Mouse (Mus musculus): ENCODE data around the gene Tmem164.
A peak's percentile ranks its signal among the peaks of the same experiment; 100 is the strongest.

Tmem164 gene

DNA sequence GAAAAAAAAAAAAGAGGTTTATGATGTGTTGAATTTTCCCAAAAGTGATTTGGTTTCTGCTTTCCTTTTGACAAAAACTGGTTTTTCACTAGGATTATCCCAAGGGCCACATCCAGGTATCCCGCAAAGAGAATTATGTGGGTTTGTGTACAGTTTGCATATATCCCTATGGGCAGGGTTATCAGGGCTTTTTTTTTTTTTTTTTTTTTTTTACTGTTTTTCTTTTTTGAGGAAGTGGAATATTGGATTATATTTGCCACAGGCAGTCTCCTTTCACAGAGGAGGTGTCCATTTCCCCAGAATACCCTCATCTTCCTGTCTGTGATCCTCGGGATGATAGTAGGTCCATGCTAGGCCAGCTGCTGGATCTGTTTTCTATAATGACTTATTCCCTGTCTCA, 148.1 kb downstream of the Tmem164 start:
- no peak for DNase-seq (ENCODE audit: low spot score in 2 of 2)

DNA sequence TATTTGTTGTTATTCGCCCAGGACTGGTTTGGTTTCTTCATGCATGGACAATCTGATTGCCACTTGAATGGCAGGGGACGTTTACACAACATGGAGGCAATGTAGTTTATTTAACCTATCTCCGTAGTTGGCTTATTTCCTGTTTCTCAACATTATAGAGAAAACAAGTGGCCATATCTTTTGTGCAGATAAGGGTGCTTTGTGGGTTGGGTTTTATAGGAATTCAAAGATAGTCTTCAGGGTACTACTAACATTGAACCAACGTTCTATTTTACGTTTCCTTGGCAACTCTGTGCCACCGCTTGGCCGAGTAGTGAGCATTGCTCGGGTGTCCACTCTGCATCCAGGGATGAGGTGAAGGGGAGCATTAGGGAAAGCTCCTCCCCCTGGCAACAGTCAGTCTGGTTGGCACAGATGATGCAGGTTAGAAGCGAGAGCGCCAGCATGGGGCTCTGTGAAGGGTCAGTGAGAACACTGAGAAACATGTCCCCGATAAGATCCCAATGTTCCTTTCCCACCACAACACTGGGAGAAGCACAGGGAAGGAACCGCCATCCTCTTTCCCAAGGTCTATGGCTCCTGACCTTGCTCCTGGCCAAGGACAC, 148.8 kb downstream of the Tmem164 start:
- DNase-seq (ENCODE audit: low spot score in 2 of 2), result no peak

DNA sequence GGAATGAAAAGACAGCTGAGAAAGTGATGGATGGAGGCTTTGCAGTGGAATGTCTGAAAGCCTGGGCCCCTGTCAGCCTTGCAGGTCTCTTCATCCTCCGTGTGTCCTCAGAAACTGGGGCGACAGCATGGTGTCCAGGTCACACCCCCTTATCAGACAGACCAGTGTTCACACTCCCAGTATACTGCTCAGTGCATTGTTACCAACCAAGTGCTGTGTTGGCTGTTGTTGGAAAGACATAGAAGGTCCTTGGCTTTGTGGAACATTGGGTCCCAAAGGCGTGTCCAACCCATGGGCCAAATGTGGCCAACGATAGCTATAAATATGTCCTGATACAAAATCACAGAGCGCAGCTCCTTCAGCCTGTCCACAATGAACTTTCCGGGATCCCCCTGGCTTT, 149.4 kb downstream of the Tmem164 start:
- DNase-seq (ENCODE audit: low spot score in 2 of 2), result no peak

DNA sequence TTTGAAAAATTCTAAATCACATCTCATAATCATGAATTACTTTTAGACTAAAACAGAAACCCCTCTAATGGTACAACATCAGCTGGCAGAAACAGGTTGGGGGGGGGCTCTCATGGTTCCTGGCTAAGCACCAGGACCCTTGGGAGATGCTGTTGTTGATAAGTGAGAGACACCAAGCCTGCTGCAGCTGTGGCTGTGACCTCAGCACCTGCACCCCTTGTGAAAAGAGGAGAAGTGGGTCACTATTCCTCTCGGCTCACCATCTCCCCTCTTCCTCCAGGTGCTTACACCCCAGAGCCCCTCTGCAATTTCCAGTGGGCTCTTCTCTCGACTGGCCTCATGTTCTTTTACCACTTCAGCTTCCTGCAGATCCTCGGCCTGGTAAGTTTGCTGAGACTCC, 151.0 kb downstream of the Tmem164 start:
- DNase-seq (ENCODE audit: low spot score in 2 of 2), result no peak

DNA sequence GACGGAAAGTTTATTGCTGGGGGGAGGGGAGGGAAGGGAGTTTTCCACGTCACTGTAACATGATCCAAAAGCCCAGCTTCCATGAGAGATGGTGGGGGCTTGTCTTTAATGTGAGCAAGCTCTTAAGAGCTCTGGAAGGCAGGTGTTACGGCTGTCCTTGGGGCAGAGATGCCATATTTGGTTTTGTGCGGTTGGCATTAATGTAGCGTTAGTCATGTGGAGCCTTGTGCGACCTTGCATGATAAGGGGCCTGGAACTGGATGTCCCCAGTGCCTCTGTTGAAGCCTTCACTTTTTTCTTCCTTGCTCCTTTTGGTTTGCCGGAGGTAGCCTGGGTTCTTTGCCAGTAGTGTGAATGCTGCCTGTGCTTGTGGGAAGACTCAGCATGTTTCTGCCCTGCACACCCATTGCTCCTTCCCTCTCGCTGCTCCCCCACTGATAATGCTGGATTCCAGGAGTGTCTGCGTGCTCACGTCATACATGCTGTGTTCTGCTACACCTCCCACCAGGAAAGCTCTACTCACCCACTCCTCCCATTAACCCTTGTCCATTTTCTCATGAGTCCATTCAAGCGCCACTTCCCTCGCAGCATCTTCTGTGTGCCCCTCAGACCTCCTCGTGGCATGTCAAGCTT, 152.1 kb downstream of the Tmem164 start:
- no peak for DNase-seq (ENCODE audit: low spot score in 2 of 2)

DNA sequence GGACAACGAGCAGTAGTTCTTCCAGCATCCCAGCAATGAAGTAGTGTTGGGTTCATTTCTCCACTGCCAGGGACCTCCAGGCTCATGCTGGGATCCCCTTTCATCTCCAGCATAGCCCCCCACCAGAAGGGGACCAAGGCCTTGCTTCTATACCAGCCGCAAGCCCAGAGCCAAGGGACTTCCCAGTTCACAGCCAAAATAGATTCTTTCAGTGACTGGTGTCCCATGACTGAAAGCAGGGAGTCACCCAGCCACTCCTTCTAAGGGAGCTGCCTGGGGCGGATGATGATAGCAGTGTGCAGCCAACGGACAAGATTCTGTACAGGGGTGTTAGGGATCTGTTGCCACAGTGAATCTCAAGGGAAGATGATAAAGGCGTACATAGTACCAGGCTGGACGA, 153.6 kb downstream of the Tmem164 start:
- DNase-seq (ENCODE audit: low spot score in 2 of 2), result no peak

DNA sequence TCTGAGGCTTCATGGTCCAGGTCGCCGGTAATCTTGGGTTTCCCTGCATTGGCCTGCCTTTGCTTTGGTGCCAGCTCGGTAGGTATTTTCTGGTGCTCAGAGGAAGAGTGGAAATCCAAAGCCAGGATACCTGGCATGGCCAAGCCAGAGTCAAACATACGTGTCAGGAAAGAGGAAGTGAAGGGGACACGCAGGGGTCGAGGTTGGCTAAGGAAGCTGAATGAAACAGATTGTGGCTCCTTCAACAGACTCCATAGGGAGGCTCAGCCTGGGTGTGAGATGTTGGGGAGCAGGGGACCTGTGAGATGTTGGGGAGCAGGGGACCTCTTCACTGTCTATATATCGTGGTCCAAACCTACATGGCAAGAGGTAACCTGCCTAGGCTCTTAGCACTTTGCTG, 155.2 kb downstream of the Tmem164 start:
- peak in 1 of 2 experiments; percentile 51 for DNase-seq (ENCODE audit: low spot score in 2 of 2)

DNA sequence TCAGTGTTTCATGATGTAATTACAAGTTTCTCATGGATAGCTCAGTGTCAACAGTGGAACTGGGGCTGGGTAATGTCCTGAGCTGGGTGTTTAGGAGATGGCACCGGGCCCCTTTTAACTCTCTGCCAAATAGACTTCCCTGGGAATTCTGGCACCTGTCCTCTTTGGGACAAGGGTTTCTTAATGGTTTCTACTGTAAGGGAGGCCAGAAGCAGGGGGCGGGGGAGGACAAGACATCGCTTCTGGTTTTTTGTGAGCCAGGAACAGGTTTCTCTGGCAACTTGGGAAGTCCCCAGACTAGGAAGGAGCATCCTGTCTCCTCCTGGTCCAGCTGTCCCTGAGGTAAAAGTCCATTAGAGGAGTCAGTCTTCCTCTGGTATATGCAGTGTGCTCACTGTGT, 156.1 kb downstream of the Tmem164 start:
- peak in 1 of 2 experiments; percentile 22 for DNase-seq (ENCODE audit: low spot score in 2 of 2)

DNA sequence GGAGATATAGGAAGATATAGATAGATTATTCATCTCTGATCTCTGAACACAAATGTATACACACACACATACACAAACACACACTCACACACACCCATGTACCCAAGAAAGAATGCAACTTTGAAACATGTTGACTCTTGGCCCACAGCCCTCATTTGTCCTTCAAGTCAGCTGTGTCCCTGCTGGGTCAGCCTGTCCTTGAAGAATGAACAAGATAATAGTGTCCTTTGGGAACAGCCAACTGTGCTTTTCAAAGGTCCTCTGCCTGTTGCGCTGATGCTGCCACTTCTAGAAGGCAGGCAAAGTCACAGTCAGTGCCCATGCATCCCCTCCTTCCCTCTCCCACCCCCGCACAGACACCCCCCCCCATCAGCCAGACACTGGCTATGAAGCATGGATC, 157.6 kb downstream of the Tmem164 start:
- peak in 1 of 2 experiments; percentile 19 for DNase-seq (ENCODE audit: low spot score in 2 of 2)

DNA sequence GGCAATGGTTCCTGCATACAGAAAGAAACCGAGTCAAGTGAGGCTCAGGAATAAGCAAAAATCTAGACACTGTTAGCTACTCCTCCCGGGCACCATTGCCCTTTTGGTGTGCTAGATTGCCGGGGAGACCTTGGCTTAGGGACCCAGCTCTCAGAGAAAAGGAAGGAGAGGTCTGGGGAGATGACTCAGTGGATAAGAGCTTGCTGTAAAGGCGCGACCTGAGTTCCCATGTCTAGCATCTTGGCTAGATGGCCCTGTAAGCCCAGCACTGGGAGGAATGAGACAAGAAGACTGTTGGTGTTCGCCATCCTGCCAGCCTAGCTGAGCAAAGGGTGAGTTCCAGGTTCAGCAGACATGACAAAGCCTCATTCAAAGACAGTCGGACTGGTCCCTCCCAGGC, 158.2 kb downstream of the Tmem164 start:
- peak in 1 of 2 experiments; percentile 44 for DNase-seq (ENCODE audit: low spot score in 2 of 2)

DNA sequence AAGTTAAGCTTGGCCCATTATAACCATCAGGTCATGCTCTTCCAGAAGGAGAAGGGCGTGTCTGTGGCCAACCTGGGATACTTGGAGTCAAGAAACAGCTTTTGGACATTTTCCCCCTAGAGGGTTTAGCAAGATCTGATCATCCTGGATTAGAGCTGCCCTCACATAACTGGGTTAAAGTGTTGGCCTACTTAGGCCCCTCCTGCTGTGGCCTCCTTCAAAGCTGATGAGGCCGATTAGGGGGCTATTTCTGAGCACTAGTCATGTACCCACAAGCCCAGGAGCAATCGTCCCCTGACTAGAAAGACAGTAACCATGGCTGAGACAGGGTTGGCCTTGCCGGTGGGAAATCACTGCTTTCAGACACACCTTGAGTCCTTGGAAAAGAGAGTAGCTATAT, 160.7 kb downstream of the Tmem164 start:
- DNase-seq (ENCODE audit: low spot score in 2 of 2), result peak in 1 of 2 experiments; percentile 47

DNA sequence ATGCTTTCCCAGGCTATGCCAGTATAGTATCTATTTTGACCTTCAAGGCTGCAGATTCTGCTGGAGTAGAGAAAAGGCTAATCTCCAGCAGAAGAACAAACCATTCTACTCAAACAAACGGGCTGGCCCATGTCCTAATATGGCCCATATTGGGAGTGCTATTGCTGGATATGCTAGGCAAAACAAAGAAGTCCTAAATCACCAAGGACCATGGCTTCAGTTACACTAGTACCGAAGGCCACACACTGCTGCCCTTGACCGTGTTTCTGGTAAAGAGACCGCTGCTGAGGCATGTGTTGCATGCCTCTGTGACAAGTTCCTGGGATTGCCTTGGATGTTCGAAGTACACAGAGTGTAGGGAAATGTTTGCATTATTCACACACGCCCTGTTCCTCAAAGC, 165.1 kb downstream of the Tmem164 start:
- DNase-seq (ENCODE audit: low spot score in 2 of 2), result peak in 1 of 2 experiments; percentile 36

DNA sequence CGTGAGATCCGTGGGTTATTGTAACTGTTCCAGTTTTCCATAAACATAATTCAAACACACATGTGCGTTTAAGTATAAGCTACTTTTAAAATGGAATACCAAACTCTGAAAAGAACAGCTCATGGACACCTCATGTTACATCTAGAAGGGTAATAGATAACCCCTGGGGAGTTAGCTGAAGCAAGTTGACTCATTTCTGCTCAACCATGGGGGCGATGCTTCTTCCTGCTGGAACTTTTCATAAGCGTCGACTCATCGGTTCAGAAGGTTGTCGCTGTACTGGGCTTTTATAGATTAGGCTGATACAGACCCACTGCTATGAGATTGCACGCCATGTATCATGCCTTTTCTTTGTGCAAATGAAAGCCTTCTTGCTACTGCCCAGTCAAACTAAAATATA, 166.8 kb downstream of the Tmem164 start:
- DNase-seq (ENCODE audit: low spot score in 2 of 2), result no peak

DNA sequence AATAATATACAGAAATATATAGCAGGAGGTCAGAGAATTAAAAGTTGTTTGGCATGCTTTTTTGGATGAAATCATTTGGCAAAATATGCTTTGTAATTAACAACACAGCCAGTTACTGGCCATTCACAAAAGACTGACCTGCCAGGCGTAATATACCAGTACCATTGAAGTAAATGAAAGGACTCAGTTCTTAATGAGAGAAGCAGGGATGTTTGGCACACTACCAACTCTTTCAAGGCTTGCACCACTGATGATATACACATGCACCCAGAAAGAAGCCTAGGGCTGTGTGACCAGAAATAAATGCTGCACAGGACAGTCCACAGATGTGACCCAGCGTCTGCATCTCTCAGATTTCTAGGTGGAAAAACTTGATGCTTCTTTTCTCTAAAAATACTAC, 188.6 kb downstream of the Tmem164 start:
- DNase-seq (ENCODE audit: low spot score in 2 of 2), result no peak

DNA sequence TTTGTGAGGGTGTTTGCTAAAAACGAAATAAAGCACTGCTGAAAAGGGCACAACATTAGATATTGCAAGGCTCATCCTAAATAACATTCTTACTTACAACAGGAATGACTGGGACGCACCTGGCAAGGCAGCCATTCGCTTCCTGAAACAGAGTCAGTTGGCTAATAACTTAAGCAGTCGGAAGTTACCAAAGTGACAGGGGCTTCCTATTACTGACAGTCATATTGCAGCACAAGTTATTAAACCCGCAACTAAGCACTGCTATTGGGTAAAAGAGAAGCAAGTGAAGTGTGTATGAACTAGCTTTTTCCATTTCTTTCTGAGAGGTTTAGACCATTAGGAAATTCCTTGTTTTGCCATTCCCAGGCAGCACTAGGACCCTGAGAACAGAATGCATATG, 201.0 kb downstream of the Tmem164 start:
- DNase-seq (ENCODE audit: low spot score in 2 of 2), result no peak

DNA sequence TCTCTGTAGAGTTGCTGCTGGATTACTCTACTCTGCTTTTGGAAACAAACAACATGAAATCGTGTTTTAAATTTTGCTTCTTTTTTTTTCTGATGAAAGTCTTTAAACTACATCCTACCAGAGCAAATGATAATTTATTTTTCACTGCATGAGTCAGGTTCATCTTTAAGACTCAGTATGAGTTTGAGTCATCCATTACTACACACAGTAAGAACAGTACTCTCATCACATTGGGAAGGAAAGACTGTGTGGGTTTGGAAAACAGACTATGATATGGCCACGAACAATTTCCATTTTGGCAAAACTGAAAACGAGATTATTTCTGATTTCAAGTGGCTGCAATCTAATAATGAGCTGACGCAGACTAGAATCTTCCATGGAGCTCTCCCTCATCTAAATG, 202.4 kb downstream of the Tmem164 start:
- no peak for DNase-seq (ENCODE audit: low spot score in 2 of 2)

DNA sequence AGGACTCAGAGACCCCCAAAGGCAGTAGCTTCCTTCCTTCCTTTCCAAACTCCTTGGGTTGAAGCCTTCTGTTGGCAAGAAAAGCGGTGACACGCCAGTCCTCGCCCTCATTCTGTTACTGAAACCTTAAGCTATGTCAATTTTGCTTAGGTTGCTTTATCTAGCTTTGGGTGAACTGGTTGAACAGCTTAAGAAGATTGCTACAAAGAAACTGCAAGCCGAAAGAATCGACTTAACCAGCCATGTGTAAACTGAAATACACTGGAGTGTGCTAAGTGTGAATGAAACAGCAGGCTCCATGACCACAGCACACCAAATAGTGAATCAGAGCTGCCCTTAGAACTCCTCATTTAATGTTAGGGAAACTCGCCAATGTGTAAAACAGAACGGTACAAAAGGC, 204.8 kb downstream of the Tmem164 start:
- no peak for DNase-seq (ENCODE audit: low spot score in 2 of 2)
